Mouse (Mus musculus) MEL (cell line): ENCODE data around the gene Castor1. TPM values are rescaled to one million over a fixed set of nuclear protein-coding genes. Genes with fewer than 3 reads are reported as not detected.

ENCODE experiments used
- DNase-seq: peaks from one replicate; pipeline ENCODE4 v3.0.0; 2011; ENCODE audit warnings: low read depth, low spot score
- H3K27ac ChIP-seq: 2 replicates; pipeline ENCODE4 v1.5.1; 2012; ENCODE audit warnings: low read depth, mild to moderate bottlenecking, control low read depth, low read length, moderate library complexity; ENCODE audit not compliant: control insufficient read depth
- H3K27me3 ChIP-seq, 2 experiments: fragments of 150-350 bp in 1 of 2; sonication (generic) in 1 of 2; 2 replicates each; pipeline ENCODE4 v1.6.1; 2012; ENCODE audit warnings: low read length in 2 of 2, mild to moderate bottlenecking in 2 of 2, improper control_type of control experiment in 1 of 2, moderate library complexity in 1 of 2; ENCODE audit not compliant: insufficient read depth in 2 of 2, control insufficient read depth in 1 of 2
- H3K36me3 ChIP-seq, 2 experiments: 2 replicates each; pipeline ENCODE4 v1.6.1; 2012 to 2014; ENCODE audit warnings: low read length in 2 of 2, improper control_type of control experiment in 1 of 2, inconsistent platforms in 1 of 2, mild to moderate bottlenecking in 1 of 2; ENCODE audit not compliant: insufficient read depth in 2 of 2, control insufficient read depth in 1 of 2
- H3K4me1 ChIP-seq, 2 experiments: fragments of 150-350 bp in 1 of 2; sonication (generic) in 1 of 2; 2 replicates each; pipeline ENCODE4 v1.6.1; 2012; ENCODE audit warnings: low read length in 2 of 2, improper control_type of control experiment in 1 of 2, mild to moderate bottlenecking in 1 of 2; ENCODE audit not compliant: insufficient read depth in 2 of 2, control insufficient read depth in 1 of 2
- H3K4me3 ChIP-seq, 2 experiments: fragments of 150-350 bp in 1 of 2; sonication (generic) in 1 of 2; 2 replicates each; pipeline ENCODE4 v1.5.1; 2012; ENCODE audit warnings: low read depth in 2 of 2, low read length in 2 of 2, mild to moderate bottlenecking in 2 of 2, moderate library complexity in 2 of 2, control low read depth in 1 of 2, improper control_type of control experiment in 1 of 2; ENCODE audit not compliant: control insufficient read depth in 1 of 2, insufficient read depth in 1 of 2
- H3K79me2 ChIP-seq: 2 replicates; pipeline ENCODE4 v1.6.1; 2012; ENCODE audit warnings: mild to moderate bottlenecking, low read length, moderate library complexity; ENCODE audit not compliant: control insufficient read depth, poor library complexity, insufficient read depth
- H3K9ac ChIP-seq: 2 replicates; pipeline ENCODE4 v1.6.1; 2012; ENCODE audit warnings: low read depth, mild to moderate bottlenecking, control low read depth, low read length, moderate library complexity; ENCODE audit not compliant: control insufficient read depth, poor library complexity, severe bottlenecking
- H3K9me3 ChIP-seq: fragments of 150-350 bp; sonication (generic); replicated peaks from 2 replicates; pipeline ENCODE4 v1.6.1; 2012; ENCODE audit warnings: mild to moderate bottlenecking, low read length, improper control_type of control experiment, moderate library complexity; ENCODE audit not compliant: insufficient read depth
- CHD1 ChIP-seq: IDR thresholded peaks from 2 replicates; pipeline ENCODE4 v1.6.1; 2012; ENCODE audit warnings: low read depth, mild to moderate bottlenecking, inconsistent platforms, low read length, improper control_type of control experiment
- E2F4 ChIP-seq: IDR thresholded peaks from 2 replicates; pipeline ENCODE4 v1.6.1; 2011; ENCODE audit warnings: low read depth, low read length, improper control_type of control experiment, borderline replicate concordance
- ETS1 ChIP-seq: IDR thresholded peaks from 2 replicates; pipeline ENCODE4 v1.6.1; 2012; ENCODE audit warnings: low read depth, mild to moderate bottlenecking, inconsistent platforms, low read length, improper control_type of control experiment, moderate library complexity
- GABPA ChIP-seq: IDR thresholded peaks from 2 replicates; pipeline ENCODE4 v1.6.1; 2012; ENCODE audit warnings: low read depth, mild to moderate bottlenecking, inconsistent platforms, low read length, improper control_type of control experiment, moderate library complexity
- GATA1 ChIP-seq: IDR thresholded peaks from 2 replicates; pipeline ENCODE4 v1.6.1; 2011; ENCODE audit warnings: low read depth, low read length, improper control_type of control experiment
- HCFC1 ChIP-seq: IDR thresholded peaks from 2 replicates; pipeline ENCODE4 v1.6.1; 2012; ENCODE audit warnings: low read depth, mild to moderate bottlenecking, inconsistent platforms, low read length, improper control_type of control experiment, moderate library complexity
- KAT2A ChIP-seq: conservative IDR thresholded peaks from 2 replicates; pipeline ENCODE4 v1.6.1; 2012; ENCODE audit warnings: low read depth, low read length, improper control_type of control experiment, inconsistent platforms
- MAX ChIP-seq: IDR thresholded peaks from 2 replicates; pipeline ENCODE4 v1.6.1; 2011; ENCODE audit warnings: low read length, improper control_type of control experiment
- MEF2A ChIP-seq: IDR thresholded peaks from 2 replicates; pipeline ENCODE4 v1.6.1; 2014; ENCODE audit warnings: low read depth, mild to moderate bottlenecking, inconsistent platforms, low read length, improper control_type of control experiment; ENCODE audit not compliant: poor library complexity, insufficient replicate concordance, severe bottlenecking; ENCODE audit errors: extremely low read depth
- MXI1 ChIP-seq: IDR thresholded peaks from 2 replicates; pipeline ENCODE4 v1.6.1; 2011; ENCODE audit warnings: mild to moderate bottlenecking, low read depth, low read length, improper control_type of control experiment
- MYB ChIP-seq: IDR thresholded peaks from 2 replicates; pipeline ENCODE4 v1.6.1; 2011; ENCODE audit warnings: mild to moderate bottlenecking, low read depth, low read length, improper control_type of control experiment
- NELFE ChIP-seq: IDR thresholded peaks from 2 replicates; pipeline ENCODE4 v1.6.1; 2011; ENCODE audit warnings: low read depth, low read length, improper control_type of control experiment
- POLR2A ChIP-seq, 2 experiments: IDR thresholded peaks; 2 replicates each; pipeline ENCODE4 v1.6.1; 2011 to 2012; ENCODE audit warnings: low read length in 2 of 2, mild to moderate bottlenecking in 2 of 2, control low read depth in 1 of 2, improper control_type of control experiment in 1 of 2, low read depth in 1 of 2, moderate library complexity in 1 of 2; ENCODE audit not compliant: control insufficient read depth in 1 of 2, insufficient read depth in 1 of 2, poor library complexity in 1 of 2
- POLR2AphosphoS2 ChIP-seq: IDR thresholded peaks from 2 replicates; pipeline ENCODE4 v1.6.1; 2011; ENCODE audit warnings: low read length, improper control_type of control experiment
- RCOR1 ChIP-seq: IDR thresholded peaks from 2 replicates; pipeline ENCODE4 v1.6.1; 2012; ENCODE audit warnings: low read depth, mild to moderate bottlenecking, inconsistent platforms, low read length, improper control_type of control experiment
- SIN3A ChIP-seq: IDR thresholded peaks from 2 replicates; pipeline ENCODE4 v1.6.1; 2012; ENCODE audit warnings: low read length, improper control_type of control experiment, inconsistent platforms
- TAL1 ChIP-seq: IDR thresholded peaks from 2 replicates; pipeline ENCODE4 v1.6.1; 2012; ENCODE audit warnings: mild to moderate bottlenecking, inconsistent platforms, low read length, moderate library complexity, mixed read lengths
- TCF12 ChIP-seq: IDR thresholded peaks from 2 replicates; pipeline ENCODE4 v1.6.1; 2014; ENCODE audit warnings: low read depth, mild to moderate bottlenecking, inconsistent platforms, low read length, improper control_type of control experiment, moderate library complexity
- UBTF ChIP-seq: IDR thresholded peaks from 2 replicates; pipeline ENCODE4 v1.6.1; 2012; ENCODE audit warnings: low read depth, mild to moderate bottlenecking, inconsistent platforms, low read length, improper control_type of control experiment, moderate library complexity, borderline replicate concordance; ENCODE audit not compliant: insufficient read depth
- USF1 ChIP-seq: IDR thresholded peaks from 2 replicates; pipeline ENCODE4 v1.6.1; 2014; ENCODE audit warnings: low read depth, mild to moderate bottlenecking, inconsistent platforms, low read length, improper control_type of control experiment, moderate library complexity
- USF2 ChIP-seq, 2 experiments: IDR thresholded peaks; 2 replicates each; pipeline ENCODE4 v1.6.1; 2011 to 2012; ENCODE audit warnings: improper control_type of control experiment in 2 of 2, low read length in 2 of 2, borderline replicate concordance in 1 of 2, inconsistent platforms in 1 of 2, low read depth in 1 of 2, mild to moderate bottlenecking in 1 of 2; ENCODE audit not compliant: insufficient read depth in 1 of 2
- ZC3H11A ChIP-seq: IDR thresholded peaks from 2 replicates; pipeline ENCODE4 v1.6.1; 2012; ENCODE audit warnings: low read depth, mild to moderate bottlenecking, inconsistent platforms, low read length, improper control_type of control experiment
- ZKSCAN1 ChIP-seq: IDR thresholded peaks from 2 replicates; pipeline ENCODE4 v1.6.1; 2012; ENCODE audit warnings: low read depth, mild to moderate bottlenecking, inconsistent platforms, low read length, improper control_type of control experiment, moderate library complexity
- ZNF384 ChIP-seq: IDR thresholded peaks from 2 replicates; pipeline ENCODE4 v1.6.1; 2012; ENCODE audit warnings: low read depth, mild to moderate bottlenecking, inconsistent platforms, low read length, improper control_type of control experiment
- polyA plus RNA-seq, 2 experiments: library from polyadenylated mRNA; stranded (reverse) in 1 of 2; unstranded in 1 of 2; fragments of >175 nt in 1 of 2; fragments of >200 nt in 1 of 2; gene quantifications; 2 replicates each; pipeline versions ENCODE4 v1.2.1 to v1.2.4; 2012; ENCODE audit warnings: low replicate concordance in 2 of 2, low read depth in 1 of 2; ENCODE audit not compliant: insufficient read length in 2 of 2, insufficient read depth in 1 of 2, missing spikeins in 1 of 2
- total RNA-seq: library from RNA; depleted of rRNA; stranded (reverse); fragments of 300-350 nt; gene quantifications from 2 replicates; pipeline ENCODE4 v1.2.3, GENCODE M21; 2012

Gene Castor1
- total and polyA plus RNA-seq, 3 experiments, result 6.6 to 11.8 TPM; not detected in 1

- Histone ChIP-seq H3K27me3 (no peaks in the 10 kb centered on the region), H3K9ac (no peak within 1 kb of the TSS), H3K9me3 (no peaks in the 10 kb centered on the region), H3K4me1 (peaks cover 6 to 22% of the 10 kb centered on the region in 2 experiments), H3K79me2 (no peaks in the 10 kb centered on the region), H3K36me3 (peaks cover 0 to 8% of the 10 kb centered on the region in 2 experiments; a peak in 2 of 4 replicates), H3K27ac (no peak within 1 kb of the TSS), H3K4me3 (no peak within 1 kb of the TSS)
- DNase-seq, result no peak
- TF ChIP-seq ETS1 (no peak), MXI1 (no peak), USF2 (IDR thresholded peaks at IDR 0.05; ENCODE audit: borderline replicate concordance in 1 of 2, insufficient read depth in 1 of 2, low read depth in 1 of 2, low read length in 2 of 2) (no peak), MAX (no peak), CHD1 (no peak), GABPA (no peak), NELFE (no peak), TAL1 (no peak), ZC3H11A (no peak), UBTF (no peak), MEF2A (no peak), E2F4 (no peak), ZKSCAN1 (no peak), GATA1 (no peak), USF1 (no peak), HCFC1 (no peak), ZNF384 (no peak)
These were observed 39.0 kb downstream of the Castor1 start, which contains the start of gene Lif for GRCm38 (mm10) chr11:4256846-4257607. Lif (plus strand) TSS chr11:4257557.

- Histone ChIP-seq H3K9ac (no peak overlapping the region), H3K9me3 (no peaks in the 10 kb centered on the region), H3K27ac (no peak overlapping the region), H3K27me3 (no peaks in the 10 kb centered on the region), H3K36me3 (peaks cover 0 to 8% of the 10 kb centered on the region in 2 experiments; a peak in 2 of 4 replicates), H3K4me1 (peaks cover 6 to 27% of the 10 kb centered on the region in 2 experiments), H3K79me2 (no peaks in the 10 kb centered on the region), H3K4me3 (no peak overlapping the region)
- no peak for DNase-seq
- TF ChIP-seq TCF12 (no peak), POLR2A (IDR thresholded peaks at IDR 0.05; ENCODE audit: control insufficient read depth in 1 of 2, insufficient read depth in 1 of 2, low read depth in 1 of 2, low read length in 2 of 2, poor library complexity in 1 of 2) (no peak), USF1 (no peak), KAT2A (no peak), POLR2AphosphoS2 (no peak), ETS1 (no peak), ZC3H11A (no peak), MXI1 (no peak), NELFE (no peak), RCOR1 (no peak), SIN3A (no peak), MYB (no peak)
These were observed 39.7 kb downstream of the Castor1 start for GRCm38 (mm10) chr11:4257756-4258155.
